Mouse (Mus musculus) v-Abl transformed pro-B cells (cell line): ENCODE measurements around the gene Atp13a2.

ENCODE experiments used
- in situ Hi-C, 2 experiments: fragments of 400-800 bp; cut with MboI; formaldehyde crosslinking; loops; one replicate each; pipeline ENCODE4 v1.15.1; 2025; ENCODE audit not compliant: unreplicated experiment in 2 of 2

The Atp13a2 gene

GRCm38 (mm10) chr4:140960781-140961466, 25.7 kb upstream of the Atp13a2 start, which contains the start of gene Sdhb:
Sdhb (plus strand) TSS chr4:140961203.
- in situ Hi-C loops: no loop called here

DNA sequence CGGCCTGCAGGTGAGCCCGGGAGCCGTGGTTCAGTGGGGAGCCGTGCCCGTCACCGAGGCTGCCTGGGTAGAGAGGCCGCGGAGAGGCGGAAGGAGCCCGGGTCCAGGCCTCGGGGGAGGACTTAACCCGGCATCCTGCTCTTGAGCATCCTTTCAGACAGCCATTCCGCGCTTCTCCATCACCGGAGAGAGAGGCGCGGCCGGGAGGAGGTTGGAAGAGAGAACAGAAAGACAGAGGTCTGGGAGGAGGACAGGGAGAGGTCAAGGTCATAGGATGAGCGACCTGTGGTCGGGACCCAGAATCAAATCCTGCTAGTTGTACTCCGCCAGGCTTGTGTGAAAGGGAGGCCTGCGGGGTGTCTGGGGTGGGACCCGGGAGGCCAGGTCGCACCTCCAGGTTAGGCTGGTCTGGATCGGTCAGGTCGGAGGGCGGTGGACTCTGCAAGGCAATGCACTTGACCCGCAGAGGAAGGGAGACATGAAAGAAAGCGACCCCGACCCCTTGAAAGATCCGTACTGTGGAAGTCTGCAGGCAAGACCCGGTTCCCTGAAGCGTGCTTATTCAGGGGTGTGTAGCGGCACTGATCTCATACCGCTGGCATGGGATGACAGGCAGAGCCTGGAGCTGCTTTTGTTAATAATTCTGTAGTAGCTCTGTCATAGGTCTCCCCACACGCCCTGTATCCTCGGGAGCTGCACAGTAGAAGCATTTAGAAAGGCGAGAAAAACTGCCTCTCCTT, 25.0 kb upstream of the Atp13a2 start:
- in situ Hi-C loops: no loop called here

GRCm38 (mm10) chr4:140962207-140962909, 24.3 kb upstream of the Atp13a2 start:
- in situ Hi-C loops: no loop called here

DNA sequence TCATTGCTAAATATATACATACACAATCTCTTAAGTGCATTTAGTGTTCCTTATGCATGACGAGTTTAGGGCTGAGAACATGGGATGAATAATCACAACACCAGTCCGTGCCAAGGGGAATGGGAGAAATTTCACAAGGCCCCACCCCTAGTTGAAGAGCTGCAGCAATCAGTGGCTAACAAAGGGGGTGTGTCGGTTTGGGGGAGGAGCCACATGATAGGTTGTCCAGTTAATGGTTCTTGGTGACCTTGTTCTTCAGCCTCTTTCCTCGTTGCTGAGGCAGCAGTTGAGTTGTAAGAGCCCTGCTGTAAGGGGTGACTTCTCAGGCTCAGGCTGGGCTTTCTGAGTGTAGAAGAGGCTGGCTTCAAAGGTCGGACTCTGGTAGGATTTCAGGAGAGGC, 23.7 kb upstream of the Atp13a2 start:
- in situ Hi-C loops: no loop called here

DNA sequence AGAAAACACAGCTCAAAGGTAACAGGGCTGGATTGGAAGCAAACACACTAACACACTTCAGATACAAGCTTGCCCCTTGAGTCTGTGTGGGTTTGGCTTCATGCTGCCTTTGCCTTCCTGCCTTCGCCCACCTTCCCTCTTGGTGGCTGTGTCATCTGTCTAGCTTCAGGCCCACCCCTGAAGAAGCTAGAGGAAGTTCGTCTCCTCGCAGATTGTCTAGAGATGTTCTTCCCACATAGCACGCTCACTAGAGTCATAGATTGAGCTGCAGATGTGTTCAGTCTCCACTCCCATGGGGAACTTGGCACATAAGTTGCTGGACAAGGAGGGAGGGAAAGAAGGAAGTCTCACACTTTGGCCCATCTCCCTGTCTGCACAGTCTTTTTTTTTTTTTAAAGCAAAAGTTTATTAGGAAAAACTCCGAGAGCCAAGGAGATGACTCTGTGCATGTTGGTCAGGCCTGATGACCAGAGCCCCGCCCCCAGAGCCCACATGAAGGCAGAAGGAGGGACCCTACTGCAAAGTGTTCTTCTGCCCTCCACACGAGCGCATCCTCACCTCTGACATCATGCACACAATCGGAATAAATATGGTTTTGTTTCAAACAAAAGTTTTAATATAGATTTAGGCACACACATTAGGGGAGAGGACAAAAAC, 22.6 kb upstream of the Atp13a2 start:
- in situ Hi-C loops: no loop called here

DNA sequence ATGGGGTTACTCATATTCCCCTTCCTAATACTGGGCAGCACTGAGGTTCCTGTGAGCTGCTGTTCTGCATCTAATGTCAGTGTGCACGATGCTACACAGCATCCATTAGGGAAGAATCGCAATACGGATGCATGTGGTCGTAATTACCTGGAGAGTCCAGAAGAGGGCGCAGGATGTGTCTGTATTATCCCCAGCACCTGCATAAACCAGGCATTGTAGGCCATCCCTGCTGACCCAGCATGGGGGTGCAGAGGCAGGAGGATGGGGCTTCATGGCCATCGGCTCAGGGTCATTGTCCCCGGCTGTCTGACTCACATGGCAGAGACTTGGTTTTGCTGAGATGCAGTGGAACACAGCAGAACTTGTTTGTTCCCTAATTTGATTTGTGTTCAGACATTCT, 22.1 kb upstream of the Atp13a2 start:
- in situ Hi-C loops: loop anchor here (5.0 kb wide), 1 partner anchor 58 kb away; no protein-coding TSS in a partner anchor

DNA sequence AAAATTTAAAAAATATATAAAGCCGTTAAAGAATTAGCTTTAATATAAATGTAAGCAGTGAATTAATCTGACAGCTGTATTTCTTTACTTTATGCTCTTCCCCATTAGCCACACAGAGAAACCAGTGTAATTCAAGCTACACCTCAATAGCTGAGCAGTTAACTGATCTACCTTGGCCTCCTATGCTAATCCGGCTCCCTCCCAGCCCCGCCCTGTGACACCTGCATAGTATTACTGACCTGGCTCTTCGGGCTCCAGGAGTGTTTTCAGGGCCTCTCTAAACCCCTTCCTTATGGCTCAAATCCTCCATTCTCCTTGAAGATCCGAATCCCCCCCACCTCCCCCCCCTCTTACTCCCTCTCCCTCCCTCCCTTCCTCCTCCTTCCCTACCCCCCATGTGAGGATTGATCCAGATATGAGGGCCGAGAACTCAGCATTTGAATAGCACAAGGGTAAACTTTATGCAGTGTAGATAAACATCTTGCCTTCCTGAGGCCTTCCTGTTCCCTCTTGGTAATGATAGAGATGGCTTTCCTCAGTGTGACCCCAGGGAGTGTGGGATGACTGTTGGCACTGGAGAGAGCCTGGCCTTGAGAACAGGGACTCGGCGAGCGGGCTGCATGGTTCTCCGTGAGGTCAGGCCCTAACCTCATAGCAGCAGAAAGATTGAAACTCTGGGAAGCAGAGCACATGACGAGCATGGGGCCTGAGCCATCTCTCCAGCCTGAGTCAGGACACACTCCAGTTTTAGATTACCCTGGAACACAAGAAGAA, 19.1 kb upstream of the Atp13a2 start:
- in situ Hi-C loops: loop anchor here (5.0 kb wide), 1 partner anchor 55 kb away; no protein-coding TSS in a partner anchor

DNA sequence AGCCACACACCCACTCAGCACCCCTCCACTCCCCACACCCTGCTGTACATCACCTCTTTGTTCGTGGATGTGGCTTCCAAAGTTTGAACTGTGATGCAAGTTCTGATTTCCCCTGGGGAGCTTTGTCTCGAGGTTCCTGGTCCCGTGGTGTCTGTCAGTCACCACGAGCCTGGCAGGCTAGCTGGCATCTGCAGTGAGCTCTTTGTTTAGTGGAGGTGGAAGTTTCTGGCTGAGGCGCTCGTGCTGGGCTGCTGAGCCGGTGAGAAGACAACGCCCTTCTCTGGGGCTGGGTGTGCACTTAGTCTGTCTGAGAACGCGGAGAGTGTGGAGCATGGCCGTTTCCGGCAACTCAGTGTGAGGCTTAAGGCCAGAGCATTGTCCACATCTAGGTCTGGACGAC, 15.0 kb upstream of the Atp13a2 start:
- in situ Hi-C loops: no loop called here

GRCm38 (mm10) chr4:140974408-140974807, 12.3 kb upstream of the Atp13a2 start:
- in situ Hi-C loops: no loop called here

DNA sequence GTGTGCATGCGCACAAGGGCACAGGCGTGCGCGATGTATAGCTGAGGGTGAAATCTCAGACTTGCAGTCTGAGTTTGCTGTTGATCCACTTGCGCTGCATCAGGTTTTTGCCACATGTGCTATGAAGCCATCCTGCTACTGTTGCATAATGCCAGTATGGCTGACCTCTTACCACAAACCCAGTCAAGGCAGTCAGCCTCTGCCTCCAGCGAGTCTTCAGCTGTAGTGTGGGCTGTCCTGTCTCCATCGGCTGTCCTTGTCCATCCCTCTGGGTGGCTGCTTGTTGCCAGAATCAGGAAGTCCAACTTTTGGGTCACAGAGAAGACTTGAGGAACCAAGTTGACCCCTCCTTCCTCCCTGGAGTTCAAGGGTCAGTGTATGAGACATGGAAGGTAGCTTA, 11.3 kb upstream of the Atp13a2 start:
- in situ Hi-C loops: no loop called here

GRCm38 (mm10) chr4:140977278-140977677, 9.4 kb upstream of the Atp13a2 start:
- in situ Hi-C loops: no loop called here

DNA sequence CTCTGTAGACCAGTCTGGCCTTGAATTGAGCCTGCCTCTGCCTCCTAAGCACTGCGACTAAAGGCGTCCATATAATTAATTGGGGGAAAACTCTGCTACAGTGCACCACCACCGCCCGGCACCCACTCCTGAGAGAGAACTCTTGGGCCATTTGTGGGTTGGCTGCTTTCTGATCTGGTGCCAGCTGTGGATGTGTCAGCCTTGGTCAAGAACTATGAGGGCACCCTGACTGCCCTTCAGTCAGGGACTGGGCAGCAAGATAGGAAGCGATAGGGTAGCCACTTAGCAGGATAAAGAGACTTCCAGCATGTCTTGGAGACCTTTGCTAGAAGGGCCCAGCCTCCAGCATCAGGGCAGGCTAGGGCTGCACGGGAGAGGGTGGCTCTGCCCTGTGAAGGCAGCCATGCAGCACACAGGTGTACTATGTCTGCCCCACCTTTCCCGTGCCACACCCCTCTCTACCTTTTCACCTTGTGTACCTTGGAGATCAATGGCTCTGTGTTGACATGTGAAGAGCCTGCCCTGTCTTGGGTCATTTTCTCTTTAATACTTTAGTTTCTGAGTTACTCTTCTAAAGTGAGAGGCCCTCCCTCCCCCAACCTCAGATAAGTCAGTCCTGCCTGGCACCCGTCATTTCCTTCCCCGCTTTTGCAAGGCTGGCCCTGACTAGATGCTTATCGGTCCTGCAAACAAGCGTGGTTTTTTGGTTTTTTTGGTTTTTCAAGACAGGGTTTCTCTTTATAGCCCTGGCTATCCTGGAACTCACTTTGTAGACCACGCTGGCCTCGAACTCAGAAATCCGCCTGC, 8.6 kb upstream of the Atp13a2 start:
- in situ Hi-C loops: no loop called here

DNA sequence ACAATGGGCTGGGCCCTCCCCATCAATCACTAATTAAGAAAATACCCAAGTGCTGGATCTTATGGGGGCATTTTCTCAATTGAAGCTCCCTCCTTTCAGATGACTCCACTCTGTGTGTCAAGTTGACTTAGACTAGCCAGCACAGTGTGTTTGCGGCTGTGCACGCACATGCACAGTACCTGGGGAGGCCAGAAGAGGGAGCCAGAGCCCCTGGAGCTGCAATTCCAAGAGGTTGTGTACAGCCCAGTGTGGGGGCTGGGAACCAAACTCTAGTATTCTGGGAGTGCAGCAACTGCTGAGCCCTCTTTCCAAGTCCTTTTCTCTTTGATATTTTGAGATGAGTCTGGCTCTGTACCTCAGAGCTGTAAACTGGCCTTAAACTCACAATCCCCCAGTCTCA, 5.1 kb upstream of the Atp13a2 start:
- in situ Hi-C loops: no loop called here

DNA sequence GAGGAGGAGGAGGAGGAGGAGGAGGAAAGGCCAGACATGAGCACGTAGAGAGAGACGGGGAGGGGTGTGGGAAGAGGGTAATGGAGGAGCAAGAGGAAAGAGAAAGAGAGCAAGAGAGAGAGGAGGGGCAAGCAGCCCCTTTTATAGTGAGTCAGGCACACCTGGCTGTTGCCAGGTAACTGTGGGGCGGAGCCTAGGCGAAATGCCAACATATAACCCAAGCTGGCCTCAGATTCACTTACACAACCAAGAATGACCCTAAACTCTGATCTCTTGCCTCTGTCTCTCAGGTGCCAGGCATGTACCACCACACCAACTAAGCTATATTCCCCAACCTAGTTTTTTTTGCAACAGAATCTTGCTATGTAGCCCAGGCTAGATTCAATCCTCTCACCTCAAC, 3.9 kb upstream of the Atp13a2 start:
- in situ Hi-C loops: no loop called here

GRCm38 (mm10) chr4:140983442-140983841, 3.2 kb upstream of the Atp13a2 start:
- in situ Hi-C loops: no loop called here

GRCm38 (mm10) chr4:140984544-140984943, 2.1 kb upstream of the Atp13a2 start:
- in situ Hi-C loops: no loop called here

- in situ Hi-C loops: no loop called here
Measured at GRCm38 (mm10) chr4:140986024-140986710, 506 bp upstream of the Atp13a2 start.

- in situ Hi-C loops: no loop called here
Measured at GRCm38 (mm10) chr4:140987476-140987875, 803 bp downstream of the Atp13a2 start.
